Mouse (Mus musculus): ENCODE results near the gene Naa80. TPM values are rescaled to one million over a fixed set of nuclear protein-coding genes. Genes with fewer than 3 reads are reported as not detected.
A peak's percentile ranks its signal among the peaks of the same experiment; 100 is the strongest.

The Naa80 gene
- total RNA-seq, 1 experiment from 2014 or later, result 8.0 TPM

DNA sequence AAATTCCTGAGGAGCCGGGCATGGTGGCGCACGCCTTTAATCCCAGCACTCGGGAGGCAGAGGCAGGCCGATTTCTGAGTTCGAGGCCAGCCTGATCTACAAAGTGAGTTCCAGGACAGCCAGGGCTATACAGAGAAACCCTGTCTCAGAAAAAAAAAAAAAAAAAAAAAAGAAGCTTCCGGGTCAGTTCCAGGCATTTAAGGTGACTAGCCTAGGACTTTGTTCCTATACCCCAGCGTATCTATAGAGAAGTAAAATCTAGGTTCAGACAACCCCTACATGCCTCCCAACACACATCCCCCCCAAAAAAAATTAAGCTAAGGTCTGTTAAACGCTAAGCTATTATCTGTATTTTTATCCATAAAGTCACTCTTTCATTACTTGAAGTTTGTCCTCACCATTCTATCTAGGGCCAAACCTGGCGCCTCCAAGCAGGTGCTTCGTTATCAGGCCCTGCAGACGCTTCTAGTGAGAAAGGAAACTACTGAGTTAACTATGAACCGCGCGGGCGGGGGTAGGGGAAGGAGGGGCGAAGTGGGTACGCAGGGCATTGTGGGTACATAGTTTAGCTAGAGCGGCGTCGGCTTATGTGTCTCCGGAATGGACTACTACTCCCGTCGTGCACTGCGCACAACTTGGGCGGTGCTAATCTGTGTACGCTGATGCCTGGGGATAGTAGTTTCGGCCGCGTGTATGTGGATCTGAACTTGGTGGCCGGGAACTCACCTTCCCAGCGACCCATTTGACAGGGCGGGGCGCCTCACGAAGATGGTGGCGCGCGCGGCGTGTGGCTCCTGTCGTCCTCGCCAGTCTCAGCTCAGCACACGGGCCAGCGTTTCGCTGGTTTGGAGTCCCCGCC lies 8.5 kb downstream of the Naa80 start, which contains the start of gene Ifrd2:
TSS of gene Ifrd2 (plus strand) at position 669 of the 859 bp plus-strand sequence.
- ATAC-seq (ENCODE audit: extremely low read depth, insufficient number of reproducible peaks, low FRiP score, poor library complexity, severe bottlenecking), result peak; percentile 96

DNA sequence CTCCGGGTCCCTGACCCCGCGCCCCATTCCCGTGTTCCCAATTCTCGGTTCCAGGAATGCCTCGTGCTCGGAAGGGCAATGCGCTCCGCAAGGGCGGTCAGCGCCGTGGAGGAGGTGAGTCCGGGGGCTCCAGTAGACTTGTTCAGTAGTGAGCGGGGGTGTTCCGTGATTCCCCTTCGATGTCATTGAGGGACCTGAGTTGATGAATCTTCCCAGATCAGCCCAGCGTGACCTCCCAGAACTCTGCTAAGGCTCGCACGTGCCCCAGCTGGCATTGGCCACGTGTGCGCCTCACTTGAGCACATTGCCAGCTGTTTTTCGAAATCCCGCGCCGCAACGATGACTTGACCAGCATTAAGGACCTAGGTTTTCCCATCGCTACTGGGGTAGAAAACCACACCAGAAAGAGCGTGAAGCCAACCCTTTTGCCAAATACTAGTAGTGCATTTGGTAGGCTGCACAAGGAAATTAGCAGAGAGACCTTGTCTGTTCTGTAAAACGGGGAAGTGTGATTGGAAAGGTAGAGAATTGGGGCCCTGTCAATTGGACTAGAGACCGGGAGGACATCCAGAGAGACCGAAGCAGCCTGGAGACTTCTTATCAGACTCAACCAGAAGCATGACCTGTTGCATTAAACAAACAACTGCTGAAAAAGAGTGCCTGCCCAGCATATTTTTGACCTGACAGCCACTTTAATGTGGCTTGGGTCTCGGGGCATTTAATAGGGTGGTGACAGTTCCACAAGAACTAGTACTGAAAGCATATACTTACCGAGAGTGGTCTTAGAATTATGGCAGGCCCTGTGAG lies 9.3 kb downstream of the Naa80 start:
- ATAC-seq (ENCODE audit: extremely low read depth, insufficient number of reproducible peaks, low FRiP score, poor library complexity, severe bottlenecking), result no peak

DNA sequence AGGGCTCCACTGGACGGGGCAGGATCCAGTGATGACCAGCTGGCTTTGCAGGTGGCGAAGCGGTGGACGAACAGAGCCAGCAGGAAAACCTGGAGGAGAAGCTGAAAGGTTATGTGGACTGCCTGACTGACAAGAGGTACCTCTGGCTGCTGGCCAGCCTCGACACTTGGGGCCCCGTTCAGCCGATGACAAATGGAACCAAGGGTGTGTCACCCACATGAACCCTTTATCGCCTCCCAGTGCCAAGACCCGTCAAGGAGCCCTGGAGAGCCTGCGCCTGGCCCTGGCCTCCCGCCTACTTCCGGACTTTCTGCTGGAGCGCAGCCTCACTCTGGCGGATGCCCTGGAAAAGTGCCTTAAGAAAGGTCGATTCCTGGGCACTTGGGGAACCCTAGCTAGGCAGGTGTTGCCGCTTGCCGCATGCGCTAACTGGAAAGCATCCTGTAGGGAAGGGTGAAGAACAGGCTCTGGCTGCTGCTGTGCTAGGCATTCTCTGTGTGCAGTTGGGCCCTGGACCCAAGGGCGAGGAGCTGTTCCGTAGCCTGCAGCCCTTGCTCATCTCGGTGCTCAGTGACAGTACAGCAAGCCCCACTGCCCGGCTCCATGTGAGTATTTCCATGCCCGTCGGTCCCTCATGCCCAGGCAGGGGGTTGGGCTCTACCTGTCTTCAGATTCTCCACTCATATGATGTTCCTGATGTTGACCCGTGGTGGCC lies 11.5 kb downstream of the Naa80 start:
- no peak for ATAC-seq (ENCODE audit: extremely low read depth, insufficient number of reproducible peaks, low FRiP score, poor library complexity, severe bottlenecking)

DNA sequence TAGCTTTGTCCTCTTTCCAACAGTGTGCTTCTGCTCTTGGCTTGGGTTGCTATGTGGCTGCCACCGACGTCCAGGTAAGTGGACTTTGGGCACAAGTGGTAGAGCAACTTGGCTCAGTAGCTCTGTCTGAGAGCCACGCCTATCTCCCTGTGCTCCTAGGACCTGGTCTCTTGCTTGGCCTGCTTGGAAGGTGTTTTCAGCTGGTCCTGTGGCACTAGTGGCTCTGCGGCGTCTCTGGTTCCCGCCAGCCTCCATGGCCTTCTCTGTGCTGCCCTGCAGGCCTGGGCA lies 12.0 kb downstream of the Naa80 start:
- no peak for ATAC-seq (ENCODE audit: extremely low read depth, insufficient number of reproducible peaks, low FRiP score, poor library complexity, severe bottlenecking)

DNA sequence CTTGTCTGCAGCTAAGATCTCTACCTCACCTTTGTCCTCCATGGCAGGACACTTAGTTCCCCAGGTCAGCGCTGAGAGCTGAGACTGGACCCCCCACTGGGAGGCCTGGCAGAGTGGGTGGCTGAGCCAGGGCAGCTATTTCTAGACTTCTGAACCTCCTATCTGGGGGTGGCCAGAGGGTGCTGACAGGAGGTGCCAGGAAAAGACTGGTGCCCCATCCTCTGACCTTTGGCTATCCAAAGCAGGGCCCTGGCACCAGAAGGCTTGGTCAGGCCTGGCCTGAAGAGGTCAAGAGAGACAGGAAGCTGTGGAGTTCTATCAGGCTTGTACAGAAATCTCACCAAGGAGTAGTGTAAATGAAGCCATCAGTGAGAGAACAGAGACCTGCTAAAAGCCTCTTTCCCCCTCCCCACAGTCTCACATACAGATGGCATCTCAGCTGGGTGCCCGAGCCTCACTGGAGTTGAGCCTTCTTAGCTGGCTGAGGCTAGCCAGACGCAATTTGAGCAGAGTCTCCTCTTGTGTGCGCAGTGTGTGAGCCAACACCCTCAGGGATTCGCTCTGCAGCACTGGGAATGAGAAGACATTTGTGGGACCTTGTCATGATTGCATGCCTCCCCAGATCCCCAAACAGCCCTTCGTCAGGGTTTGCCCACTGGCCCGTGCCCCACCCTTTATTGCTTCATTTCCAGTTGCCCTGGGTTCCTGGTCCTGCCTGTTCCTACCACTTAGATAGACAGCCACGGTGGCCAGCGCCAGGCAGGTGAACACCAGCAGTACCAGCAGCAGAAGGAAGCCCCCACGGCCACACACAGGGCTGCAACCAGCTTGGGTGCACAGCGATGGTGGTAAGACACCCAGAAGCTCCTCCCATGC lies 14.7 kb downstream of the Naa80 start:
- ATAC-seq (ENCODE audit: extremely low read depth, insufficient number of reproducible peaks, low FRiP score, poor library complexity, severe bottlenecking), result no peak

DNA sequence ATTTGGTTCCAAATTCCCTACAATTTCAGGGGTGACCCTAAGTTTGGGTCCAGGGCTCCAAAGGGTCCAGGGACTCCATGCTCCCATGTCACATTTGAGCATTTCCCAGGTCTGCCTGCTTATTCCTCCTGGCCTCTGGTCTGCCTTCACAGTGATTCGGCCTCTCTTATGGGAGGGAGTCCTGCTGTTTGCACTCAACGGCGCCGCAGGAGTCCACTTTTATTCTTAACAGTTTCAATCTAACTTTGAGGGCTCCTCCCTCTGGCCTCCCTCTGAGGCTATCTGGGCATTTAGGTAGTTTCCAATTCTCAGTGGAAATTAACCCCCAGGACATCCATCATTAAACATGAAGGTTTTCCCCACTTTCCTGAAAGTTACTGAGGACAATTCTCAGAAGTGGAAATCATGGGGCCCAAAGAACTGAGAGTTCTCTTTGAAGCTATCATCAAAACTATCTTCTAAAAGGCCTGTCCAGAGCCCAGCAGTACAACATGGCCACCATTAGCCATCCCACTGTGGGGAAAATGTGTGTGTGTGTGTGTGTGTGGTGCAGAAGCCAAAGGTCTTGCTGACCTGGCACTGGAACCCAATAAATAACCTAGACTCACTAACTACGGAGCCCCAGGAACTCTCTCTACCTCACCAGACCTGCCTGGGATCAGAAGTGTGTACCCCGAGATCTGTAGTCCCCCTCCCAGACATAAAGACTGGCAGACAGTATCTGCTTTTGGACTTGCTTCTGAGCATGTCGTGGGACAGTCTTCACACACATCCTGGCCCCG lies 15.8 kb downstream of the Naa80 start:
- no peak for ATAC-seq (ENCODE audit: extremely low read depth, insufficient number of reproducible peaks, low FRiP score, poor library complexity, severe bottlenecking)

GRCm38 (mm10) chr9:107596619-107597569 lies 18.2 kb downstream of the Naa80 start:
- ATAC-seq (ENCODE audit: extremely low read depth, insufficient number of reproducible peaks, low FRiP score, poor library complexity, severe bottlenecking), result no peak

DNA sequence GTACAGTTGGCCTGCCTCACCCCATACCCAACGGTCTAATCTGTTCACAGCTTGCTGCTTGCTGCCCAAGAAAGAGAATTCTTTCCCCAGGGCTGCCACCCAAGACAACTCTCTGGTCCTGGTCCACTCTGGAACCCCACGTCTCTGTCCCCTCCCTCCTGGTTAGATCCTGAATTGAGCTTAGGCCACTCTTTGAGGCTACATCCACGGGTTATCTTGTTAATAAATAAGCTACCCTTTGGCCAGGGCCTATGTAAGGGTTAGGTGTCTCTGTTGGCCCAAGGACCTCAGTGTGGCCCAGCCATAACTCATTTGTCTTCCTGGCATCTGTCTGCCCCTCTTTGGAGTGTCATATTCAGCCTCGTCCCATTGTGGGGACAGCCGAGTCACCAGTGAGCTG lies 19.7 kb downstream of the Naa80 start:
- ATAC-seq (ENCODE audit: extremely low read depth, insufficient number of reproducible peaks, low FRiP score, poor library complexity, severe bottlenecking), result no peak

- ATAC-seq (ENCODE audit: extremely low read depth, insufficient number of reproducible peaks, low FRiP score, poor library complexity, severe bottlenecking), result no peak
These were observed 20.7 kb downstream of the Naa80 start for GRCm38 (mm10) chr9:107599433-107599832.

- no peak for ATAC-seq (ENCODE audit: extremely low read depth, insufficient number of reproducible peaks, low FRiP score, poor library complexity, severe bottlenecking)
These were observed 21.2 kb downstream of the Naa80 start for GRCm38 (mm10) chr9:107599842-107600241.

DNA sequence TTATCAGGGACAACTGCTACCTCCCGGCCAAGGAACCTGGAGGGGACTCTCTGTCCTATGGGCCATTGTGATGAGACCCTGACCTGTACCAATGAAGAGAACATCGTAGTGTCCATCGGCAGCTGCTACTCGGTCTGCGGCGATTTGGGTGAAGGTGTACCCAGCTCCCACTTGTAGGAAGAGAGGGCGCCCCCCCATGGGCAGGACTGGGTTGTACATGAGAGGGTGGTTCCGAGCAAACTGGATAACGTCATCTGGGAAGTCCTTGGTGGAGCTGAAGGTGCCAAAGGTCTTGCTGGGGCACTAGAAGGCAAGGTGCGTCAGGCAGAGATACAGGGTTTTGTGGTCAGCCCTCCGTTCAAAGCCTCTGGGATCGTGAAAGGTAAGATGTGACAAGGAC lies 22.1 kb downstream of the Naa80 start:
- no peak for ATAC-seq (ENCODE audit: extremely low read depth, insufficient number of reproducible peaks, low FRiP score, poor library complexity, severe bottlenecking)

GRCm38 (mm10) chr9:107601275-107601674 lies 22.6 kb downstream of the Naa80 start:
- no peak for ATAC-seq (ENCODE audit: extremely low read depth, insufficient number of reproducible peaks, low FRiP score, poor library complexity, severe bottlenecking)

- peak; percentile 74 for ATAC-seq (ENCODE audit: extremely low read depth, insufficient number of reproducible peaks, low FRiP score, poor library complexity, severe bottlenecking)
These were observed 23.5 kb downstream of the Naa80 start for GRCm38 (mm10) chr9:107602068-107602648.

DNA sequence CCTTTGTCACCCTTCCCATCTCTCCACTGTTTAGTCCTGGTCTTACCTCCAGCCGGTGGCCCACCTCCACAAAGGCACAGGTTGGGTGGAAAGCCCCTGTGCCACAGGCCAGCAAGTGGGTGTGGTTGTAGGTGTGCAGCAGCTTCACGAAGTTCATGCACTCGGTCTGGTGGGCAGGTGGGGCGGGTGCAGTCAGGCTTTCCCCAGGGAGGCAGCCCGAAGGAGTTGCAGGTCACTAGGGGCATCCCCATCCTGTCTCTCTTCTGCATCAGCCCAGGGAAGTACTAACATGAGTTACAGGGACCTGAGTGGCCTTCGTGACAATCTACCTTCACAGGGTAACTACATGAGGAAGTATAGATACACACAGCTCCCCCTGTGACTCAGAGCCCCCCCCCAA lies 24.6 kb downstream of the Naa80 start:
- ATAC-seq (ENCODE audit: extremely low read depth, insufficient number of reproducible peaks, low FRiP score, poor library complexity, severe bottlenecking), result peak; percentile 34; the same call in 1 of the 2 replicates

- no peak for ATAC-seq (ENCODE audit: extremely low read depth, insufficient number of reproducible peaks, low FRiP score, poor library complexity, severe bottlenecking)
These were observed 26.5 kb downstream of the Naa80 start for GRCm38 (mm10) chr9:107605041-107605661.

DNA sequence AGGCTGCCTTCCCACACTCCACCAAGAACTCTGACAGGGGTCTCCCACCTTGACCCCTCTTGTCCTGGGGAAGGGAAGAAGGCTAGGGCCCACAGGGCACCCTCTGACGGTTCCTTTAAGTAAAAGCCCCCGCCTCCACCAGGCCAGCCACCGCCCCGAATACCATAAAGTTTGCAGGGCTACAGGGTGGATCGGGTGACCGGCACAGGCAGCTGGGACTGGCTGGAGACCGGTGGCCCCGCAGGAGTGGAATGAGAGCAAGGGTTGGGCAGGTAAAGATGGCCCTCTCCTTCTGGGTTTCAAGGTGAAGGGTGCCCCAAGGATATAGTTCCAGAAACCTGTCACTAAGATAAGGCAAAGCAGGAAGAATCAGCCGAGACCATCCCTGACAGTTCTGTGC lies 27.9 kb downstream of the Naa80 start:
- ATAC-seq (ENCODE audit: extremely low read depth, insufficient number of reproducible peaks, low FRiP score, poor library complexity, severe bottlenecking), result no peak
